Mouse (Mus musculus): Measurements from ENCODE around the gene Fggy.

GRCm38 (mm10) chr4:95772663-95773062 is 215.4 kb downstream of the Fggy start:
- TF ChIP-seq SIN3A (IDR thresholded peaks at IDR 0.05; ENCODE audit: low read length) (no peak), CTCF (IDR thresholded peaks at IDR 0.05 in 2 of 3, conservative IDR thresholded peaks at IDR 0.05 in 1 of 3; ENCODE audit: control insufficient read depth in 1 of 3, insufficient read depth in 1 of 3, low read depth in 2 of 3, low read length in 3 of 3, poor library complexity in 1 of 3, severe bottlenecking in 1 of 3) (no peak), ZC3H11A (IDR thresholded peaks at IDR 0.05; ENCODE audit: low read depth, low read length) (no peak), TBP (IDR thresholded peaks at IDR 0.05; ENCODE audit: low read depth, low read length) (no peak), POLR2A (IDR thresholded peaks at IDR 0.05; ENCODE audit: control insufficient read depth in 1 of 2, insufficient read depth in 1 of 2, low read depth in 1 of 2, low read length in 2 of 2, poor library complexity in 1 of 2) (no peak), MYC (IDR thresholded peaks at IDR 0.05; ENCODE audit: low read depth, low read length) (no peak), JUND (IDR thresholded peaks at IDR 0.05; ENCODE audit: low read depth, low read length) (no peak), ZKSCAN1 (IDR thresholded peaks at IDR 0.05; ENCODE audit: low read depth, low read length) (no peak), MAFK (IDR thresholded peaks at IDR 0.05; ENCODE audit: borderline replicate concordance, low read depth, low read length) (no peak), RCOR1 (IDR thresholded peaks at IDR 0.05; ENCODE audit: low read depth, low read length) (no peak), NELFE (IDR thresholded peaks at IDR 0.05; ENCODE audit: low read depth, low read length) (no peak), BHLHE40 (IDR thresholded peaks at IDR 0.05; ENCODE audit: borderline replicate concordance, low read depth, low read length) (no peak), GATA1 (IDR thresholded peaks at IDR 0.05; ENCODE audit: low read depth, low read length) (no peak), POLR2AphosphoS2 (IDR thresholded peaks at IDR 0.05; ENCODE audit: low read length) (no peak)
